Mouse (Mus musculus) midbrain, postnatal 0 days (tissue): ENCODE measurements around the gene Ltb. TPM values are rescaled to one million over a fixed set of nuclear protein-coding genes. Genes with fewer than 3 reads are reported as not detected.
A peak's percentile ranks its signal among the peaks of the same experiment; 100 is the strongest.

ENCODE experiments used
- ATAC-seq: fragments of 200-750 bp; cut with Nextera tagmentation; 2 replicates; pipeline ENCODE4 v1.8.0; 2017; ENCODE audit warnings: moderate number of reproducible peaks, mild to moderate bottlenecking, moderate TSS enrichment, moderate library complexity; ENCODE audit not compliant: low FRiP score
- DNase-seq: peaks from one replicate; pipeline ENCODE4 v3.0.0-alpha.2; 2015; ENCODE audit warnings: low spot score
- H3K27ac ChIP-seq: fragments of 300-500 bp; sonication (generic); 2 replicates; pipeline ENCODE4 v1.5.1; 2014; ENCODE audit warnings: low read depth, mild to moderate bottlenecking, low read length, mixed read lengths
- H3K27me3 ChIP-seq: fragments of 300-500 bp; sonication (generic); 2 replicates; pipeline ENCODE4 v1.6.1; 2014; ENCODE audit warnings: low read length, control low read depth, mixed read lengths; ENCODE audit not compliant: insufficient read depth
- H3K36me3 ChIP-seq: fragments of 300-500 bp; sonication (generic); 2 replicates; pipeline ENCODE4 v1.6.1; 2014; ENCODE audit warnings: low read length, control low read depth, mixed read lengths; ENCODE audit not compliant: insufficient read depth
- H3K4me1 ChIP-seq: fragments of 300-500 bp; sonication (generic); 2 replicates; pipeline ENCODE4 v1.6.1; 2014; ENCODE audit warnings: mild to moderate bottlenecking, control low read depth, antibody characterized with exemption, low read length, mixed read lengths; ENCODE audit not compliant: insufficient read depth
- H3K4me2 ChIP-seq: fragments of 300-500 bp; sonication (generic); 2 replicates; pipeline ENCODE4 v1.6.1; 2014; ENCODE audit warnings: low read depth, mild to moderate bottlenecking, low read length, mixed read lengths; ENCODE audit not compliant: poor library complexity, severe bottlenecking
- H3K4me3 ChIP-seq: fragments of 300-500 bp; sonication (generic); 2 replicates; pipeline ENCODE4 v1.5.1; 2014; ENCODE audit warnings: low read depth, mild to moderate bottlenecking, low read length, moderate library complexity
- H3K9ac ChIP-seq: fragments of 300-500 bp; sonication (generic); replicated peaks from 2 replicates; pipeline ENCODE4 v1.6.1; 2014; ENCODE audit warnings: mild to moderate bottlenecking, low read length, moderate library complexity, mixed read lengths; ENCODE audit not compliant: poor library complexity, severe bottlenecking
- H3K9me3 ChIP-seq: fragments of 300-500 bp; sonication (generic); 2 replicates; pipeline ENCODE4 v1.6.1; 2016; ENCODE audit warnings: low read length, control low read depth
- CTCF ChIP-seq: IDR thresholded peaks from 2 replicates; pipeline ENCODE4 v1.5.1; 2016; ENCODE audit warnings: antibody characterized with exemption, mild to moderate bottlenecking
- WGBS: fragments of 180-500 bp; shearing (Covaris S2); extraction: QIAGEN DNeasy Blood & Tissue Kit; methylation state at CpG from one replicate; pipeline ENCODE4 v1.1.7; 2014; 5-methylcytosine and 5-hydroxymethylcytosine counted together
- polyA plus RNA-seq: library from polyadenylated mRNA; unstranded; fragments of >200 nt; fragmentation: Nextera tagmentation; extraction: Ambion mirVana; gene quantifications from 2 replicates; pipeline ENCODE4 v1.2.1, GENCODE M21; 2015
- total RNA-seq: library from RNA; depleted of rRNA; stranded (reverse); fragments of >200 nt; gene quantifications from 2 replicates; pipeline ENCODE4 v1.2.3, GENCODE M21; 2014

Gene Ltb
- total and polyA plus RNA-seq, 2 experiments from 2014 or later = 1.0 to 1.4 TPM

GRCm38 (mm10) chr17:35235614-35236389, 41.6 kb downstream of the Ltb start, which contains the start of gene Nfkbil1:
Nfkbil1 (minus strand) TSS chr17:35235792.
- DNase-seq (peak; percentile 98), ATAC-seq (peak; percentile 82)
- Histone ChIP-seq H3K4me3 (peak within 1 kb of the TSS; percentile 42), H3K4me2 (peak within 1 kb of the TSS; percentile 89), H3K9ac (peak within 1 kb of the TSS; percentile 66), H3K9me3 (no peaks in the 10 kb centered on the region), H3K27ac (peak within 1 kb of the TSS; percentile 92), H3K36me3 (peaks cover 21% of the 10 kb centered on the region), H3K4me1 (peaks cover 5% of the 10 kb centered on the region; the same call in 1 of the 2 replicates), H3K27me3 (no peaks in the 10 kb centered on the region)
- WGBS = under 1% methylated on average over 35 of the region's 35 CpGs
- no peak for TF ChIP-seq CTCF

DNA sequence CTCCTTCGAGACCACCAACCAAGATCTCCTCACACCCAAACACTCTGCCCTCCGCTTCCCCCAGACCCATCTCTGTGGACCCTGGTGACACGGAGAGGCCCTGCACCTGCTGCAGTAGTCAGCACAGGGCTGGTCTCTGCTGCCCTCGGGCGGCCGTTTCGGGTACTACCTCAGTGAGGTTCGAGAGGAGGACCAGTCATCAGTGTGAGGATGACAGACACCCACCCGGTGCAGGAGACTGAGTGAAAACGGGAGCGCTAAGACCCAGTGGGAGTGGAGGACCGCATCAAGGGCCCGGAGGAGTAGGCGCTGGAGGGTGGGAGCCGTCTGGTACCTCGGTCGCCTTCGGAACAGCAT, 42.1 kb downstream of the Ltb start:
- H3K9me3 ChIP-seq = no peaks in the 10 kb centered on the region
- peak overlapping the region; percentile 92 for H3K27ac ChIP-seq
- H3K4me2 ChIP-seq = peak overlapping the region; percentile 89
- DNase-seq (peak; percentile 95), ATAC-seq (peak; percentile 90)
- peak overlapping the region; percentile 66 for H3K9ac ChIP-seq
- no peaks in the 10 kb centered on the region for H3K27me3 ChIP-seq
- H3K36me3 ChIP-seq = peaks cover 15% of the 10 kb centered on the region; the same call in 1 of the 2 replicates
- H3K4me1 ChIP-seq = peaks cover 5% of the 10 kb centered on the region; the same call in 1 of the 2 replicates
- TF ChIP-seq CTCF = peak; percentile 100
- H3K4me3 ChIP-seq = peak overlapping the region; percentile 42
- WGBS = under 1% methylated on average over 18 of the region's 18 CpGs

- WGBS = 63% methylated on average over 9 of the region's 9 CpGs
- ATAC-seq = no peak
Measured at GRCm38 (mm10) chr17:35236996-35237395, 42.8 kb downstream of the Ltb start.

GRCm38 (mm10) chr17:35237504-35237903, 43.3 kb downstream of the Ltb start:
- Histone ChIP-seq H3K4me2 (peak overlapping the region; percentile 89), H3K9me3 (no peaks in the 10 kb centered on the region), H3K4me1 (peaks cover 5% of the 10 kb centered on the region; the same call in 1 of the 2 replicates), H3K27me3 (no peaks in the 10 kb centered on the region), H3K27ac (no peak overlapping the region), H3K4me3 (peak overlapping the region; percentile 42), H3K9ac (peak overlapping the region; percentile 66; the same call in 1 of the 2 replicates), H3K36me3 (0 out of 2 replicates have a peak, but pooled peaks cover 14% of the 10 kb centered on the region)
- TF ChIP-seq CTCF = no peak
- ATAC-seq (no peak), DNase-seq (no peak)
- 88% methylated on average over 12 of the region's 12 CpGs for WGBS

More at GRCm38 (mm10) chr17:35236996-35237395, 42.8 kb downstream of the Ltb start:
- Histone ChIP-seq H3K4me2 (peak overlapping the region; percentile 89), H3K4me1 (peaks cover 5% of the 10 kb centered on the region; the same call in 1 of the 2 replicates), H3K27ac (peak overlapping the region; percentile 92), H3K4me3 (peak overlapping the region; percentile 42), H3K9me3 (no peaks in the 10 kb centered on the region), H3K9ac (peak overlapping the region; percentile 66), H3K27me3 (no peaks in the 10 kb centered on the region), H3K36me3 (0 out of 2 replicates have a peak, but pooled peaks cover 15% of the 10 kb centered on the region)
- DNase-seq = no peak
- TF ChIP-seq CTCF = no peak

GRCm38 (mm10) chr17:35239700-35240099, 45.5 kb downstream of the Ltb start:
- no peak overlapping the region for H3K27ac ChIP-seq
- 85% methylated on average over 5 of the region's 5 CpGs for WGBS
- no peak overlapping the region for H3K4me3 ChIP-seq
- peaks cover 15% of the 10 kb centered on the region; the same call in 1 of the 2 replicates for H3K4me1 ChIP-seq
- no peak for TF ChIP-seq CTCF
- ATAC-seq (no peak), DNase-seq (no peak)
- H3K9ac ChIP-seq = no peak overlapping the region
- H3K27me3 ChIP-seq = no peaks in the 10 kb centered on the region
- no peak overlapping the region for H3K4me2 ChIP-seq
- H3K9me3 ChIP-seq = no peaks in the 10 kb centered on the region
- H3K36me3 ChIP-seq = peaks cover 12% of the 10 kb centered on the region
